Mouse (Mus musculus) cerebellum, adult 11-12 months (tissue): ENCODE data around the gene St3gal4.

Experiments used
- DNase-seq: peaks from one replicate; pipeline ENCODE4 v3.0.0; 2022

St3gal4 gene

GRCm38 (mm10) chr9:34997880-34998865 lies 120.9 kb downstream of the St3gal4 start:
- no peak for DNase-seq
